Mouse (Mus musculus) spleen, adult 18-20 months (tissue): ENCODE measurements at regions not wholly inside any gene's neighbourhood (a gene's known extent, or its start where the extent isn't known, plus 50 kb on each side); places are given as distances from the start of the nearest gene placed in this dataset.
A peak's percentile ranks its signal among the peaks of the same experiment; 100 is the strongest.

Experiments used
- DNase-seq, 2 experiments: peaks; one replicate each; pipeline ENCODE4 v3.0.0; 2022; ENCODE audit warnings: mixed read lengths in 2 of 2

- no peak for DNase-seq
Measured at GRCm38 (mm10) chr5:112110306-112110969, 141.9 kb downstream of the Cryba4 start.

GRCm38 (mm10) chr5:112120766-112121165 is 131.6 kb downstream of the Cryba4 start:
- DNase-seq = no peak

GRCm38 (mm10) chr5:112121554-112121953 is 130.8 kb downstream of the Cryba4 start:
- peak; percentile 12 to 26 for DNase-seq

GRCm38 (mm10) chr5:112122581-112122980 is 129.7 kb downstream of the Cryba4 start:
- no peak for DNase-seq

- DNase-seq = no peak
Measured at GRCm38 (mm10) chr5:112127171-112127570, 125.1 kb downstream of the Cryba4 start.

GRCm38 (mm10) chr5:112132746-112133145 is 119.6 kb downstream of the Cryba4 start:
- DNase-seq = no peak

- DNase-seq = no peak
Measured at GRCm38 (mm10) chr5:112133688-112134573, 118.4 kb downstream of the Cryba4 start.

GRCm38 (mm10) chr5:112136646-112137045 is 115.7 kb downstream of the Cryba4 start:
- DNase-seq = no peak

- DNase-seq = no peak
Measured at GRCm38 (mm10) chr5:112138246-112138645, 114.1 kb downstream of the Cryba4 start.

- DNase-seq = no peak
Measured at GRCm38 (mm10) chr5:112142731-112143130, 109.6 kb downstream of the Cryba4 start.

- no peak for DNase-seq
Measured at GRCm38 (mm10) chr5:112143993-112144621, 108.2 kb downstream of the Cryba4 start.

- peak; percentile 39 to 80 for DNase-seq
Measured at GRCm38 (mm10) chr5:112153675-112154085, 98.6 kb downstream of the Cryba4 start.

GRCm38 (mm10) chr5:112154650-112155049 is 97.7 kb downstream of the Cryba4 start:
- DNase-seq = no peak

GRCm38 (mm10) chr5:112155051-112155450 is 97.3 kb downstream of the Cryba4 start:
- DNase-seq = no peak

- DNase-seq = no peak
Measured at GRCm38 (mm10) chr5:112156005-112156404, 96.3 kb downstream of the Cryba4 start.

- no peak for DNase-seq
Measured at GRCm38 (mm10) chr5:112166410-112167175, 85.7 kb downstream of the Cryba4 start.

- DNase-seq = no peak
Measured at GRCm38 (mm10) chr5:112167790-112168189, 84.5 kb downstream of the Cryba4 start.

GRCm38 (mm10) chr5:112171325-112171724 is 81.0 kb downstream of the Cryba4 start:
- DNase-seq = no peak

- peak in 1 of 2 experiments; percentile 17 for DNase-seq
Measured at GRCm38 (mm10) chr5:112179213-112180057, 72.9 kb downstream of the Cryba4 start.

GRCm38 (mm10) chr5:112182775-112183174 is 69.5 kb downstream of the Cryba4 start:
- DNase-seq = no peak

- no peak for DNase-seq
Measured at GRCm38 (mm10) chr5:112195667-112196066, 56.7 kb downstream of the Cryba4 start.
